Mouse (Mus musculus): ENCODE results near the gene Aipl1. TPM values are rescaled to one million over a fixed set of nuclear protein-coding genes. Genes with fewer than 3 reads are reported as not detected.

The Aipl1 gene
- polyA plus RNA-seq, 1 experiment from 2014 or later, result 0.23 TPM

DNA sequence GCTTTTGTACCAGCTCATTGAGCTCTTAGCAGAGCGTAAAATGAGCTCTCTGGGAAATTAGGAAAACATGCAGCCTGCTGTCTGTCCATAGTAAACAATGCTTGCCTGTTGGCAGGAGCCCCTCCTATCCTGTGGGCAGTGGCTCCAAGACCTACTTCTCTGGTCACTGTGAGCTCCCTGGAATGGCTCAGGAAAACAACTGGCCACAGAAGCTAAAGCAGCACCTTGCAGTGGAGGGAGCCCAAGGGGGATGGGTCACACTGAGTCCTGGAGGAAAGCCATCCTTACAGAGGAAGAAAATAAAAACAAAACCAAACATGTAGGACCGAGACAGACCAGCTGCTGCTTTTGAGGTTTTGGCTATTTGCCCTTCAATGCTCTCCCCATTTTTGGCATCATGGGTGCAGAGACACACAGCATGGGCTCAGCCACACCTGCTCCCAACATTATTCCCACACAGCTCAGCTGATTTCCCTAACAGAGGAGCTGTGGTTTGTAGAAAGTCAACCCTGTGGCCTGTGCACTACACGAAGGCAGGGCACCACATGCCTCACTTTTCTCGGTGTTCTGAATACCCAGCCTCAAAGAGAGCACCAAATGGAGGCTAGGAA, 52.1 kb downstream of the Aipl1 start:
- Histone ChIP-seq H3K9ac (ENCODE audit: low read length) (no peak overlapping the region), H3K27me3 (ENCODE audit: control insufficient read depth, insufficient read depth, low read length) (no peaks in the 10 kb centered on the region), H3K4me3 (ENCODE audit: low read depth, low read length) (no peak overlapping the region), H3K9me3 (ENCODE audit: control insufficient read depth, low read length) (no peaks in the 10 kb centered on the region), H3K4me1 (ENCODE audit: control insufficient read depth, insufficient read depth, low read length) (peaks cover 11% of the 10 kb centered on the region), H3K36me3 (ENCODE audit: control insufficient read depth, insufficient read depth, low read length) (no peaks in the 10 kb centered on the region), H3K27ac (ENCODE audit: low read depth, low read length) (no peak overlapping the region), H3K4me2 (ENCODE audit: low read depth) (no peak overlapping the region)
- no peak for DNase-seq (ENCODE audit: low spot score)
- no peak for ATAC-seq (ENCODE audit: insufficient read depth, low FRiP score, low TSS enrichment)
- WGBS, result 47% methylated on average over 4 of the region's 4 CpGs

DNA sequence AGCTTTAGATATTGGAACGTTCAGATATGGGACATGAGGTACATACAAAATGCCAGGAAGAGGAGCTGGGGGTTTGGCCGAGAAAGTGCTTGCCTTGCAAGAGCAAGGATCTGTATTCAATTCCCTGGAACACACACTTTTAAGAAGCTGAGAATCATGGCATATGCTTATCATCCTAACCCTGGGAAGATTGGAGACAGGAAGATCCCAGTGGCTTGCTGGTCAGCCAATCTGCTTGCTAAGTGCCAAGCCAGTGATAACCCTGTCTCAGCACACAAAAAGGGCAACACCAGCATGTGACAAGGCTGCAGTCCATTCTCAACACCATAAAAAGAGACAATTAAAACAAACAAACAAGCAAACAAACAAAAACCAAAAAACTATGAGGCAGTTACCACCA, 53.2 kb downstream of the Aipl1 start:
- no peak overlapping the region for H3K27ac ChIP-seq (ENCODE audit: low read depth, low read length)
- no peak overlapping the region for H3K4me3 ChIP-seq (ENCODE audit: low read depth, low read length)
- WGBS, result 84% methylated on average over 2 of the region's 2 CpGs
- ATAC-seq (ENCODE audit: insufficient read depth, low FRiP score, low TSS enrichment) (no peak), DNase-seq (ENCODE audit: low spot score) (no peak)
- H3K36me3 ChIP-seq (ENCODE audit: control insufficient read depth, insufficient read depth, low read length), result no peaks in the 10 kb centered on the region
- H3K4me2 ChIP-seq (ENCODE audit: low read depth), result no peak overlapping the region
- H3K9ac ChIP-seq (ENCODE audit: low read length), result no peak overlapping the region
- no peaks in the 10 kb centered on the region for H3K27me3 ChIP-seq (ENCODE audit: control insufficient read depth, insufficient read depth, low read length)
- peaks cover 11% of the 10 kb centered on the region for H3K4me1 ChIP-seq (ENCODE audit: control insufficient read depth, insufficient read depth, low read length)
- no peaks in the 10 kb centered on the region for H3K9me3 ChIP-seq (ENCODE audit: control insufficient read depth, low read length)

Other genes starting within 250 kb of the Aipl1 start
- gene Pimreg, start 4.5 kb upstream of the Aipl1 start, polyA plus RNA-seq (2014; fragmentation: Nextera tagmentation; extraction: Ambion mirVana), result 158 and 169 TPM in 2 replicates
- 0.23 and 0.31 TPM in 2 replicates for gene Pitpnm3, start 98.3 kb upstream of the Aipl1 start, polyA plus RNA-seq (2014; fragmentation: Nextera tagmentation; extraction: Ambion mirVana)
- gene Gm43951, start 169.3 kb upstream of the Aipl1 start, polyA plus RNA-seq (2014; fragmentation: Nextera tagmentation; extraction: Ambion mirVana), result 0.11 and 0.16 TPM in 2 replicates
- gene 4933427D14Rik, start 169.9 kb upstream of the Aipl1 start, polyA plus RNA-seq (2014; fragmentation: Nextera tagmentation; extraction: Ambion mirVana), result 14.5 and 15.6 TPM in 2 replicates
- gene Txndc17, start 170.0 kb upstream of the Aipl1 start, polyA plus RNA-seq (2014; fragmentation: Nextera tagmentation; extraction: Ambion mirVana), result 163 and 169 TPM in 2 replicates
- gene Med31, start 178.1 kb upstream of the Aipl1 start, polyA plus RNA-seq (2014; fragmentation: Nextera tagmentation; extraction: Ambion mirVana), result 50.3 and 51.0 TPM in 2 replicates
- gene Slc13a5, start 229.7 kb upstream of the Aipl1 start, polyA plus RNA-seq (2014; fragmentation: Nextera tagmentation; extraction: Ambion mirVana), result 0.46 TPM in 1 of 2 replicates, not detected in the other

Measured in neural tube, embryonic 11.5 days (tissue).